ENCODE assay signal across 25 mouse cellular contexts in the genomic region with DNA sequence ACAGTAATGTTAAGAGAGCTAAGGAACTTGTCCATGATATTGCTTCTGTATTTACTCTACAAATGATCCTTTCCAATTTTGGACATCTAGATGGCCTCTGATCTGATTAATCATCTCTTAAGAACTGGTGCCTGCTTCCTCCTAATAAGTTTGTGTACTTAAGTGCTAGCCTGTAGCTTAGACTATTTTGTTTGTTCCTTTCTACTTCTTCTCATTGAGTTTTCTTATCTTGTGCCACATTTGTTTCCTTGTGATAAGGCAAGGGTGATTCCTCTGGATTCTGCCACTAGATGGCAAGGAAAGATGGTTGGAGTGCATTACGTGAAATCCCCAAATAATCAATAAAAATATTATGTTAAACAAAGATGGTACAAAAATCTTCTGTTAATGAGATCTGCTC.
"Had no signal": no experiment of that assay in that cellular context is flagged by ENCODE, and none has a peak within 500 bp of the region (broad histone marks: within the 10 kb centered on the region; RNA-seq: fewer than 3 reads in every experiment).

No protein-coding gene starts in this region.

- H3K4me1 ChIP-seq: heart, embryonic 13.5 days; heart, embryonic 15.5 days; hindbrain, embryonic 13.5 days; hindbrain, embryonic 15.5 days; kidney, embryonic 15.5 days; limb, embryonic 13.5 days; limb, embryonic 15.5 days had no signal

- DNase-seq: gastrocnemius, postnatal 14 days; gastrocnemius, postnatal 36 days; heart, adult 11 months; heart, adult 2 months; heart, postnatal 14 days; heart, postnatal 36 days; kidney, adult 11 months; kidney, adult 2 months; kidney, adult 9 months; kidney, postnatal 14 days; kidney, postnatal 36 days; layer of hippocampus, adult 9-11 months; layer of hippocampus, postnatal 36 days; left cerebral cortex, postnatal 4 days had no signal

- H3K36me3 ChIP-seq: heart, embryonic 13.5 days; heart, embryonic 15.5 days; hindbrain, embryonic 13.5 days; hindbrain, embryonic 15.5 days; kidney, embryonic 15.5 days; limb, embryonic 13.5 days; limb, embryonic 15.5 days had no signal

- H3K27ac ChIP-seq: heart, adult 2 months; heart, embryonic 13.5 days; heart, embryonic 15.5 days; hindbrain, embryonic 13.5 days; hindbrain, embryonic 15.5 days; hindbrain, postnatal 0 days; kidney, embryonic 15.5 days; kidney, postnatal 0 days; limb, embryonic 13.5 days; limb, embryonic 15.5 days had no signal

- H3K9me3 ChIP-seq: heart, embryonic 13.5 days; heart, embryonic 15.5 days; hindbrain, embryonic 13.5 days; hindbrain, embryonic 15.5 days; kidney, embryonic 15.5 days; limb, embryonic 13.5 days; limb, embryonic 15.5 days had no signal

- H3K4me2 ChIP-seq: heart, embryonic 11.5 days; heart, embryonic 13.5 days; heart, embryonic 15.5 days; hindbrain, embryonic 13.5 days; hindbrain, embryonic 15.5 days; kidney, embryonic 15.5 days; limb, embryonic 13.5 days; limb, embryonic 15.5 days had no signal

- H3K27me3 ChIP-seq: heart, embryonic 13.5 days; heart, embryonic 15.5 days; hindbrain, embryonic 13.5 days; hindbrain, embryonic 15.5 days; kidney, embryonic 15.5 days; limb, embryonic 13.5 days; limb, embryonic 15.5 days had no signal

- ATAC-seq: hindbrain, postnatal 0 days; intestine, embryonic 16.5 days had no signal

- H3K4me3 ChIP-seq: heart, adult 2 months; heart, embryonic 13.5 days; heart, embryonic 15.5 days; hindbrain, embryonic 13.5 days; hindbrain, embryonic 15.5 days; kidney, embryonic 15.5 days; limb, embryonic 13.5 days; limb, embryonic 15.5 days had no signal

- H3K9ac ChIP-seq: heart, embryonic 13.5 days; heart, embryonic 15.5 days; hindbrain, embryonic 13.5 days; hindbrain, embryonic 15.5 days; kidney, embryonic 15.5 days; limb, embryonic 13.5 days; limb, embryonic 15.5 days had no signal
